Mouse (Mus musculus) lung, embryonic 16.5 days (tissue): ENCODE data around the gene Ngef. TPM values are rescaled to one million over a fixed set of nuclear protein-coding genes. Genes with fewer than 3 reads are reported as not detected.

Experiments used
- ATAC-seq: fragments of 200-750 bp; cut with Nextera tagmentation; 2 replicates; pipeline ENCODE4 v1.8.0; 2017; ENCODE audit warnings: low read depth, mild to moderate bottlenecking, moderate library complexity
- H3K27ac ChIP-seq: fragments of 300-500 bp; sonication (generic); 2 replicates; pipeline ENCODE4 v1.5.1; 2014; ENCODE audit warnings: mild to moderate bottlenecking, control low read depth, low read length
- H3K27me3 ChIP-seq: fragments of 300-500 bp; sonication (generic); 2 replicates; pipeline ENCODE4 v1.6.1; 2014; ENCODE audit warnings: low read depth, low read length, mixed read lengths; ENCODE audit not compliant: control insufficient read depth, insufficient read depth
- H3K36me3 ChIP-seq: fragments of 300-500 bp; sonication (generic); 2 replicates; pipeline ENCODE4 v1.6.1; 2014; ENCODE audit warnings: low read length; ENCODE audit not compliant: control insufficient read depth, insufficient read depth
- H3K4me1 ChIP-seq: fragments of 300-500 bp; sonication (generic); replicated peaks from 2 replicates; pipeline ENCODE4 v1.6.1; 2014; ENCODE audit warnings: low read length, mixed read lengths; ENCODE audit not compliant: control insufficient read depth, insufficient read depth
- H3K4me2 ChIP-seq: fragments of 300-500 bp; sonication (generic); 2 replicates; pipeline ENCODE4 v1.6.1; 2014; ENCODE audit warnings: low read depth, low read length, control low read depth
- H3K4me3 ChIP-seq: fragments of 300-500 bp; sonication (generic); 2 replicates; pipeline ENCODE4 v1.5.1; 2014; ENCODE audit warnings: mild to moderate bottlenecking, low read length, control low read depth
- H3K9ac ChIP-seq: fragments of 300-500 bp; sonication (generic); 2 replicates; pipeline ENCODE4 v1.6.1; 2014; ENCODE audit warnings: low read length, control low read depth
- H3K9me3 ChIP-seq: fragments of 300-500 bp; sonication (generic); 2 replicates; pipeline ENCODE4 v1.6.1; 2016; ENCODE audit warnings: low read length; ENCODE audit not compliant: control insufficient read depth
- WGBS: fragments of 180-500 bp; shearing (Covaris S2); extraction: QIAGEN DNeasy Blood & Tissue Kit; methylation state at CpG from one replicate; pipeline ENCODE4 v1.1.7; 2014; 5-methylcytosine and 5-hydroxymethylcytosine counted together
- polyA plus RNA-seq: library from polyadenylated mRNA; unstranded; fragments of >200 nt; fragmentation: Nextera tagmentation; extraction: Ambion mirVana; gene quantifications from 2 replicates; pipeline ENCODE4 v1.2.1, GENCODE M21; 2015

Ngef gene
- polyA plus RNA-seq, 1 experiment from 2014 or later: 5.6 TPM

DNA sequence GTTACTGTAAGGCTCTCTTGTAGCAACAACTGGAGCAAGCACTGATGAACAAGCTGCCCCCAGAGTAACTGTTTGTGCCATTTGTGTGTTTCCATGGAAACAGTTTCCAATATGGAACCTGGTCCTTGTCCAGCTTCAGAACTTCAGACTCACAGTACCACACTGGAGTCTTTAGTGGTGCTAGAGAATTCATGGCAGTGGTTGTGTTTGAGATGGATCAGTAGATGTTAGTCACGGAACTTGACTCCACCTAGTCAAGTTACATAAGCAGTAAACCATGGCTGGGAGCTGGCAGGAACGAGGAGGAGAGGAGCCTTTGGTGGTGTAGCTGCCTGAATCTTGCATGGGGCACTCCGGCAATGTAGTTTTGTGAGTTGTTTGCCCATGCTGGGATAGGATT lies 39.6 kb downstream of the Ngef start:
- H3K4me3 ChIP-seq: no peak overlapping the region
- H3K27ac ChIP-seq: no peak overlapping the region
- no peak for ATAC-seq
- H3K4me2 ChIP-seq: no peak overlapping the region
- H3K27me3 ChIP-seq: no peaks in the 10 kb centered on the region
- H3K4me1 ChIP-seq: no peaks in the 10 kb centered on the region
- no peak overlapping the region for H3K9ac ChIP-seq
- H3K9me3 ChIP-seq: no peaks in the 10 kb centered on the region
- no peaks in the 10 kb centered on the region for H3K36me3 ChIP-seq
- WGBS: 73% methylated on average over 3 of the region's 3 CpGs

DNA sequence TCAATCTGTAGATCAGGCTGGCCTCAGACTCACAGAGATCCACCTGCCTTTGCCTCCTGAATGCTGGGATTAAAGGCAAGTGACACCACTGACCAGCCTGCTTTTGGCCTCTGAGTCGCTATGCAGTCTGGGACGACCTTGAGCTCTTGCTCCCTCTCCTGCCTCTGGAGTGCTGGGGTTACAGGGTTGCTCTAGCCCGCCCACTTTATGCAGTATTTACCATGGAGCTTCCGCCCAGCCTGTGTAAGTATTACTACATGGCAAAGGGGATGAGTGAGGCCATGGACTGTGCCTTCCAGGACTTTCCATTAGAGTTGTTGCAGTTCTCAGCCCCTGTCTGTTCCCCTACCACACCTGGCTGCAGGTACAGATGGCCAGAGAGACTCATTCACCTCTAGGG lies 41.3 kb downstream of the Ngef start:
- H3K4me2 ChIP-seq: no peak overlapping the region
- H3K27ac ChIP-seq: no peak overlapping the region
- no peaks in the 10 kb centered on the region for H3K36me3 ChIP-seq
- 69% methylated on average over 4 of the region's 4 CpGs for WGBS
- H3K4me3 ChIP-seq: no peak overlapping the region
- no peaks in the 10 kb centered on the region for H3K27me3 ChIP-seq
- ATAC-seq: no peak
- no peaks in the 10 kb centered on the region for H3K4me1 ChIP-seq
- H3K9ac ChIP-seq: no peak overlapping the region
- H3K9me3 ChIP-seq: no peaks in the 10 kb centered on the region

- no peaks in the 10 kb centered on the region for H3K27me3 ChIP-seq
- H3K4me3 ChIP-seq: no peak overlapping the region
- H3K9ac ChIP-seq: no peak overlapping the region
- 82% methylated on average over 9 of the region's 9 CpGs for WGBS
- no peaks in the 10 kb centered on the region for H3K4me1 ChIP-seq
- H3K4me2 ChIP-seq: no peak overlapping the region
- H3K36me3 ChIP-seq: no peaks in the 10 kb centered on the region
- ATAC-seq: no peak
- no peak overlapping the region for H3K27ac ChIP-seq
- no peaks in the 10 kb centered on the region for H3K9me3 ChIP-seq
Observed at GRCm38 (mm10) chr1:87527191-87527590, 46.5 kb downstream of the Ngef start.

- Histone ChIP-seq H3K36me3 (no peaks in the 10 kb centered on the region), H3K4me2 (no peak overlapping the region), H3K9ac (no peak overlapping the region), H3K4me3 (no peak overlapping the region), H3K4me1 (no peaks in the 10 kb centered on the region), H3K27me3 (no peaks in the 10 kb centered on the region), H3K27ac (no peak overlapping the region), H3K9me3 (no peaks in the 10 kb centered on the region)
- 93% methylated on average over 7 of the region's 7 CpGs for WGBS
- ATAC-seq: no peak
Observed at GRCm38 (mm10) chr1:87525041-87525440, 48.6 kb downstream of the Ngef start.

DNA sequence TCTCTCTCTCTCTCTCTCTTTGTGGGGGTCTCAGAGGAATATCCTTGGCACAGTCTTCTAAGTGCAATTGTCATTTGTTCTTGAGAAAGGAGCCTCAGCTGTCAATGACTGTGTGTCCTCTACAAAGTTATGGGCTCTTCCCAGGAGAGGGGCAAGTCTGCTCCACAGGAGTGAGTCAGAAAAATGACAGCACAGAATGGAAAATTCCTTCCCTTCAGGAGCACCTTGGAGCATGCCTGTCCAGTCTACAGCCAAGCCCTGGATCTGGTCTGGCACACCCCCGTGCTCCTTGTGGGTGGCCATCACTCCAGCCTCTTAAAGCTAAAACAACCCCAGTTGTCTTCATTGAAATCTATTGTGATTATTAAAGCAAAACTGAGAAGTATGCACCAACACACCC lies 52.1 kb downstream of the Ngef start:
- Histone ChIP-seq H3K9me3 (no peaks in the 10 kb centered on the region), H3K27me3 (no peaks in the 10 kb centered on the region), H3K4me1 (no peaks in the 10 kb centered on the region), H3K27ac (no peak overlapping the region), H3K4me3 (no peak overlapping the region), H3K4me2 (no peak overlapping the region), H3K36me3 (no peaks in the 10 kb centered on the region), H3K9ac (no peak overlapping the region)
- 33% methylated on average over 1 of the region's 1 CpGs for WGBS
- ATAC-seq: peak; percentile 47; the same call in 1 of the 2 replicates

- H3K4me1 ChIP-seq: no peaks in the 10 kb centered on the region
Observed at GRCm38 (mm10) chr1:87520467-87520866, 53.2 kb downstream of the Ngef start.

GRCm38 (mm10) chr1:87510845-87511244 lies 62.8 kb downstream of the Ngef start:
- H3K36me3 ChIP-seq: no peaks in the 10 kb centered on the region
- no peak overlapping the region for H3K27ac ChIP-seq
- H3K4me1 ChIP-seq: peaks cover 8% of the 10 kb centered on the region
- H3K9ac ChIP-seq: no peak overlapping the region
- H3K4me2 ChIP-seq: no peak overlapping the region
- H3K27me3 ChIP-seq: peaks cover 33% of the 10 kb centered on the region
- H3K9me3 ChIP-seq: no peaks in the 10 kb centered on the region
- 16% methylated on average over 5 of the region's 5 CpGs for WGBS
- H3K4me3 ChIP-seq: no peak overlapping the region
- no peak for ATAC-seq

More at GRCm38 (mm10) chr1:87520467-87520866, 53.2 kb downstream of the Ngef start:
- no peaks in the 10 kb centered on the region for H3K36me3 ChIP-seq
- H3K9me3 ChIP-seq: no peaks in the 10 kb centered on the region
- H3K27ac ChIP-seq: no peak overlapping the region
- no peak overlapping the region for H3K4me2 ChIP-seq
- H3K4me3 ChIP-seq: no peak overlapping the region
- no peaks in the 10 kb centered on the region for H3K27me3 ChIP-seq
- no peak for ATAC-seq
- no peak overlapping the region for H3K9ac ChIP-seq

- Histone ChIP-seq H3K4me1 (peaks cover 8% of the 10 kb centered on the region), H3K9me3 (no peaks in the 10 kb centered on the region), H3K27me3 (peaks cover 33% of the 10 kb centered on the region), H3K4me2 (peak overlapping the region; percentile 100), H3K27ac (no peak overlapping the region), H3K36me3 (no peaks in the 10 kb centered on the region), H3K4me3 (peak overlapping the region; percentile 73), H3K9ac (peak overlapping the region; percentile 65)
- under 1% methylated on average over 50 of the region's 61 CpGs for WGBS
- ATAC-seq: peak; percentile 82
Observed at GRCm38 (mm10) chr1:87510166-87510691, 63.4 kb downstream of the Ngef start.

DNA sequence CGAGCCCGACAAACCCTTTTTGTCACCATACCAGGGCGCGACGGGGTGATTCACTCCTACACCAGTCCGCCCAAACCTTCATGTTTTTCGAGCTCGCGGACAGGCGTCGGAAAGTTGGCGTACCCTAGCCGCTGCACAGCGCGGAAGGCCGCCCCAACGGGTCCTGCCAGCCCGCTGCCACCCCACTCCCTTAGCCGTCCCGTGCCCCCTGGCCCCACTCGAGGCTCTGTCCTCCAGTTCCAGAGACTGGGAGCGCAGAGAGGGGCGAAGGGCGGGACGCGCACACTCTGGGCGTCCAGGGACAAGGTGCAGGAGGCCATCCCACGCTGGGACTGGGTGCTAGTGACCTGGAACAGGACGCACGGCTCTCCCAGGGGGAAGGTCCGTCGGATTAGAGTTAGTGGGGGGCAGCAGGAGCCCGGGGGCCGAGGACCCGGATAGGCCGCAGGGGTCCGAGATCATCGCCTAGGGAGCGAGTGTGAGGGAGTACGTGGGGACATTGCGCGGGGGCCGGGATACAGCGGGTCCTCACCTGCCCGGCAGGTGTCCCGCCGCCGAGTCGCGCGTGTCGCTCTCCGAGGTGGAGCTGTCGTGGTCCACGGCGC lies 64.0 kb downstream of the Ngef start, which contains the start of gene Neu2:
Neu2 (plus strand) TSS at position 329 of the 605 bp plus-strand sequence.
- Histone ChIP-seq H3K9ac (peak within 1 kb of the TSS; percentile 65), H3K27me3 (peaks cover 33% of the 10 kb centered on the region)

More for the DNA sequence above, 64.0 kb downstream of the Ngef start, which contains the start of gene Neu2:
- Histone ChIP-seq H3K4me2 (peak within 1 kb of the TSS; percentile 100), H3K4me3 (peak within 1 kb of the TSS; percentile 73), H3K4me1 (peaks cover 8% of the 10 kb centered on the region), H3K36me3 (no peaks in the 10 kb centered on the region), H3K9me3 (no peaks in the 10 kb centered on the region), H3K27ac (no peak within 1 kb of the TSS)
- 1% methylated on average over 53 of the region's 56 CpGs for WGBS
- peak; percentile 41 for ATAC-seq
